Mouse (Mus musculus) kidney, embryonic 14.5 days (tissue): Measurements from ENCODE around the gene Frrs1. TPM values are rescaled to one million over a fixed set of nuclear protein-coding genes. Genes with fewer than 3 reads are reported as not detected.
A peak's percentile ranks its signal among the peaks of the same experiment; 100 is the strongest.

Source experiments
- ATAC-seq: fragments of 200-750 bp; cut with Nextera tagmentation; 2 replicates; pipeline ENCODE4 v1.8.0; 2017; ENCODE audit warnings: moderate number of reproducible peaks, mild to moderate bottlenecking, moderate TSS enrichment, moderate library complexity; ENCODE audit not compliant: low FRiP score, low TSS enrichment
- H3K27ac ChIP-seq: fragments of 300-500 bp; sonication (generic); 2 replicates; pipeline ENCODE4 v1.5.1; 2014; ENCODE audit warnings: low read depth, mild to moderate bottlenecking, low read length, moderate library complexity, mixed read lengths
- H3K27me3 ChIP-seq: fragments of 300-500 bp; sonication (generic); 2 replicates; pipeline ENCODE4 v1.6.1; 2014; ENCODE audit warnings: mild to moderate bottlenecking, low read length; ENCODE audit not compliant: control insufficient read depth, insufficient read depth
- H3K36me3 ChIP-seq: fragments of 300-500 bp; sonication (generic); 2 replicates; pipeline ENCODE4 v1.6.1; 2014; ENCODE audit warnings: low read length, mixed read lengths; ENCODE audit not compliant: control insufficient read depth, insufficient read depth
- H3K4me1 ChIP-seq: fragments of 300-500 bp; sonication (generic); 2 replicates; pipeline ENCODE4 v1.6.1; 2014; ENCODE audit warnings: low read length, mixed read lengths; ENCODE audit not compliant: control insufficient read depth, insufficient read depth
- H3K4me2 ChIP-seq: fragments of 300-500 bp; sonication (generic); replicated peaks from 2 replicates; pipeline ENCODE4 v1.6.1; 2014; ENCODE audit warnings: low read depth, mild to moderate bottlenecking, low read length
- H3K4me3 ChIP-seq: fragments of 300-500 bp; sonication (generic); 2 replicates; pipeline ENCODE4 v1.5.1; 2014; ENCODE audit warnings: mild to moderate bottlenecking, low read length
- H3K9ac ChIP-seq: fragments of 300-500 bp; sonication (generic); 2 replicates; pipeline ENCODE4 v1.6.1; 2014; ENCODE audit warnings: low read depth, mild to moderate bottlenecking, low read length, moderate library complexity
- H3K9me3 ChIP-seq: fragments of 300-500 bp; sonication (generic); 2 replicates; pipeline ENCODE4 v1.6.1; 2016; ENCODE audit warnings: low read length; ENCODE audit not compliant: control insufficient read depth
- WGBS: fragments of 180-500 bp; shearing (Covaris S2); extraction: QIAGEN DNeasy Blood & Tissue Kit; methylation state at CpG from one replicate; pipeline ENCODE4 v1.1.7; 2014; 5-methylcytosine and 5-hydroxymethylcytosine counted together
- polyA plus RNA-seq: library from polyadenylated mRNA; unstranded; fragments of >200 nt; fragmentation: Nextera tagmentation; extraction: Ambion mirVana; gene quantifications from 2 replicates; pipeline ENCODE4 v1.2.1, GENCODE M21; 2014

The Frrs1 gene
- polyA plus RNA-seq, 1 experiment from 2014 or later, result 21.2 TPM

DNA sequence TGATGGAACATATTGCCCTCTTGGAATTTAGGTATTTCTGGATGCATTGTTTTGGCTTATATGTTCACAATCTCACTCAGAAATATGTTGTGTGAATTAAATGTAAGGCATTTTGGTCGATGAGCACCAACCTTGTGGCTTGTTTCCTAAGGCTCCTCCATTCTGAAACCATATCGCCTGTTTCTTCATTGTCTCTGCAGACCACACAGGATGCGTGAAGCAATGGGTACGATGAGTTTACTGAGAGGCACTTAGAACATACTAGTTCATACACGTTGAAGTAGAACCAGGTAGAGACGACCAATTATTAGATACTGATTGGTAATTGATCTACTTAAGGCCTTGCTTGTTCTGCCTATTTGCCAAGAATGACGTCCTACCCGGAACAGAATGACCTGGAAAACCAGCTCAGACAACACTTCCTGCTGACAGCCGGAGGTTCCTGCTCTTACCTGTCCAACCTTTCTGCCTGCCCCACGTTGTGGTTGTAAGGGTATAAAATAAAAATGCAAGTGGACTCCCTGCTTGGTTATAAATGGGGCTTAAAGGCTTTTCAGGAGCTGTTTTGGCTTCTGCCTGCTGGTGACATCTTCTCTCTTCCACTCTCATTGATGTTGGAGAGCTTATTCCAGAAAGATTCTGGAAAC is 29.9 kb upstream of the Frrs1 start:
- H3K4me3 ChIP-seq, result no peak overlapping the region
- no peak for ATAC-seq
- no peaks in the 10 kb centered on the region for H3K9me3 ChIP-seq
- H3K27ac ChIP-seq, result no peak overlapping the region
- 86% methylated on average over 10 of the region's 10 CpGs for WGBS
- H3K9ac ChIP-seq, result no peak overlapping the region
- H3K4me2 ChIP-seq, result no peak overlapping the region
- H3K4me1 ChIP-seq, result no peaks in the 10 kb centered on the region
- H3K27me3 ChIP-seq, result no peaks in the 10 kb centered on the region
- no peaks in the 10 kb centered on the region for H3K36me3 ChIP-seq

DNA sequence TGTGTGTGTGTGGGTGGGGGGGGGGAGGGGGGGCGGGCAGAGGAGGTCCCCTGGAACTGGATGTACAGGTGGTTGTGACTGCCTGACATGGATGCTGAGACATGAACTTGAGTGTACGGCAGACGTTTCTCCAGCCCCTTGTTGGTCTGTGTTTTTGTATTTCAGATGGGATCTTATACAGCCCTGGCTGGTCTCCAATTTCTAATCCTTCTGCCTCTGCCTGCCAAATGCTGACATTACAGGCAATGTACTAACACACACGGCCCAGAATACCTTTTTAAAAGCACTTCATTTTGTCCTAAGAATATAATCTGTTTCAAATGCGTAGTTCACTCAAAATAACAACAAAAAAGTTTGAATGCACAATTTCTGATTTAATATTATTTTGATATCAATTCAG is 27.9 kb upstream of the Frrs1 start:
- Histone ChIP-seq H3K36me3 (no peaks in the 10 kb centered on the region), H3K9me3 (no peaks in the 10 kb centered on the region), H3K4me1 (no peaks in the 10 kb centered on the region), H3K27ac (no peak overlapping the region), H3K4me2 (no peak overlapping the region), H3K27me3 (no peaks in the 10 kb centered on the region), H3K9ac (no peak overlapping the region), H3K4me3 (no peak overlapping the region)
- no peak for ATAC-seq
- 84% methylated on average over 5 of the region's 5 CpGs for WGBS

DNA sequence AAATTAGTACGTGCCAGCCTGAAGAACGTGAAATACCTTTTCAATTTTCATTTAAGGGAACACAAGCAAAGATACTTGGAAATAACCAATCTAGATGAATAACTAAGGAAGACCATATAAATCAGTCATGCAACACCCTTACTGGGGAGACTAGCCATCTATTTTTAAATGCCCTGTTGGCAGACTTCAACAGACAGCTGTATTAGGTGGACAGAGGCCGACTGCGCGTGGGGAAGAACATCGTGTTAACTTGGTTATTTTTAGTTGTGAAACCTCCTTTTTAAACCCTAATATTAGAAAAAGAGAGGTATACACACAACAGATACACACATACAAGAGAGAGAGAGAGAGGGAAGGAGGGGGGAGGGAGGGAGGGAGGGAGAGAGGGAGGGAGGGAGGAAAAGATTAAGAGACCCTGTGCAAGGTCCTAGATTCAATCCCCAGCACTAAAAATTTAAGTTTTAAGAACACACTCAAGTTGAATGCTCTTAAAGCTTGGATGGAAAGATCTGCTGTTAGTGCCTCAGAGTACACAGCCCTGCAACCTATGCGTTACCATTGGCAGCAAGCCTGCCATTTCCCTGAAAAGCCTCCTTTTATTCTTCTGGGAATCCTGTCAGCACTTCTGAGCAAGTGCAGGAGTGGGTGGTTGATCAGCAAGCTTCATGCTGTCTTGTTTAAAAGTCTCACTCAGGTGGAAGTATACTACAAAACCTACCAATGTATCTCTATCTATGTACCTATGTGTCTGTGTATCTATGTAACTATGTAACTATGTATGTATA is 26.5 kb upstream of the Frrs1 start:
- no peak overlapping the region for H3K4me3 ChIP-seq
- H3K9ac ChIP-seq, result no peak overlapping the region
- H3K4me2 ChIP-seq, result no peak overlapping the region
- no peaks in the 10 kb centered on the region for H3K4me1 ChIP-seq
- H3K36me3 ChIP-seq, result no peaks in the 10 kb centered on the region
- no peaks in the 10 kb centered on the region for H3K9me3 ChIP-seq
- no peak for ATAC-seq
- no peak overlapping the region for H3K27ac ChIP-seq
- 90% methylated on average over 7 of the region's 7 CpGs for WGBS
- no peaks in the 10 kb centered on the region for H3K27me3 ChIP-seq

- Histone ChIP-seq H3K27ac (no peak overlapping the region), H3K9me3 (no peaks in the 10 kb centered on the region), H3K4me3 (no peak overlapping the region), H3K9ac (no peak overlapping the region), H3K4me2 (no peak overlapping the region), H3K36me3 (no peaks in the 10 kb centered on the region), H3K4me1 (no peaks in the 10 kb centered on the region), H3K27me3 (no peaks in the 10 kb centered on the region)
- WGBS, result 92% methylated on average over 4 of the region's 4 CpGs
- no peak for ATAC-seq
These were observed 25.8 kb upstream of the Frrs1 start for GRCm38 (mm10) chr3:116833491-116833890.

DNA sequence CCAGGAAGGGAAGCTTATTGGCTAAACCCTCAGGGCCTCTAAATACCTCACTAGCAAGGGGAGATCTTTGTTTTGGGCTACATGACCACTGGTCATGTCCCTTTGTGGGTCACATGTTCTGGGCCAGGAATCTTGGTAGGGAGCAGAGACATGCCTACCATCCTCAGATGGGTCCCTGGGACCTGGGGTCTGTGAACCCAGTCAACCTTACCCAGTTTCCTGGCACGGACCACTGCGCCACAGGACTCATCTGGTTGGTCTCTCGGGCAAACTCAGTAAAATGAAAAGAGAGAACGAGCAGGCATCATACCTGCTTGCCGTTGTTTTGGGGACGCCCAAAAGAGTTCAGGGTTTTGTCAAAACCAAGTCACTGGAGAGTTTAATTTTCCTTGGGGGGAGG is 25.0 kb upstream of the Frrs1 start:
- WGBS, result 89% methylated on average over 6 of the region's 6 CpGs

GRCm38 (mm10) chr3:116835350-116835749 is 23.9 kb upstream of the Frrs1 start:
- no peaks in the 10 kb centered on the region for H3K9me3 ChIP-seq
- no peaks in the 10 kb centered on the region for H3K27me3 ChIP-seq
- H3K4me3 ChIP-seq, result peak overlapping the region; percentile 32
- no peaks in the 10 kb centered on the region for H3K36me3 ChIP-seq
- H3K9ac ChIP-seq, result peak overlapping the region; percentile 23; the same call in 1 of the 2 replicates
- ATAC-seq, result no peak
- no peak overlapping the region for H3K27ac ChIP-seq
- H3K4me2 ChIP-seq, result peak overlapping the region; percentile 54; the same call in 1 of the 2 replicates
- no peaks in the 10 kb centered on the region for H3K4me1 ChIP-seq
- 61% methylated on average over 4 of the region's 4 CpGs for WGBS

More for the DNA sequence above, 25.0 kb upstream of the Frrs1 start:
- no peaks in the 10 kb centered on the region for H3K9me3 ChIP-seq
- H3K4me1 ChIP-seq, result no peaks in the 10 kb centered on the region
- no peak overlapping the region for H3K9ac ChIP-seq
- H3K27me3 ChIP-seq, result no peaks in the 10 kb centered on the region
- ATAC-seq, result no peak
- H3K4me2 ChIP-seq, result no peak overlapping the region
- no peaks in the 10 kb centered on the region for H3K36me3 ChIP-seq
- H3K27ac ChIP-seq, result no peak overlapping the region
- H3K4me3 ChIP-seq, result no peak overlapping the region

GRCm38 (mm10) chr3:116835770-116836680 is 23.2 kb upstream of the Frrs1 start:
- Histone ChIP-seq H3K36me3 (no peaks in the 10 kb centered on the region), H3K9me3 (no peaks in the 10 kb centered on the region), H3K4me1 (no peaks in the 10 kb centered on the region), H3K27ac (no peak overlapping the region), H3K4me2 (peak overlapping the region; percentile 54), H3K9ac (peak overlapping the region; percentile 23; the same call in 1 of the 2 replicates), H3K4me3 (peak overlapping the region; percentile 32), H3K27me3 (no peaks in the 10 kb centered on the region)
- peak; percentile 86 for ATAC-seq
- WGBS, result 25% methylated on average over 21 of the region's 21 CpGs

GRCm38 (mm10) chr3:116836681-116837475 is 22.4 kb upstream of the Frrs1 start:
- Histone ChIP-seq H3K9ac (no peak overlapping the region), H3K4me1 (no peaks in the 10 kb centered on the region), H3K27ac (no peak overlapping the region), H3K9me3 (no peaks in the 10 kb centered on the region), H3K4me3 (no peak overlapping the region), H3K4me2 (no peak overlapping the region), H3K36me3 (no peaks in the 10 kb centered on the region), H3K27me3 (no peaks in the 10 kb centered on the region)
- WGBS, result 80% methylated on average over 23 of the region's 23 CpGs
- ATAC-seq, result no peak
